Mouse (Mus musculus) thymus, postnatal 25 days (tissue): Measurements from ENCODE around the gene Dph5.
A peak's percentile ranks its signal among the peaks of the same experiment; 100 is the strongest.

ENCODE experiments used
- DNase-seq: peaks from one replicate; pipeline ENCODE4 v3.0.0; 2022

The Dph5 gene

GRCm38 (mm10) chr3:115953088-115953487 is 65.5 kb downstream of the Dph5 start:
- no peak for DNase-seq

- DNase-seq, result no peak
These were observed 69.6 kb downstream of the Dph5 start for GRCm38 (mm10) chr3:115957223-115957622.

GRCm38 (mm10) chr3:115961311-115962027 is 73.8 kb downstream of the Dph5 start:
- no peak for DNase-seq

GRCm38 (mm10) chr3:115962028-115962415 is 74.4 kb downstream of the Dph5 start:
- no peak for DNase-seq

GRCm38 (mm10) chr3:115963597-115963996 is 76.0 kb downstream of the Dph5 start:
- DNase-seq, result no peak

GRCm38 (mm10) chr3:115964071-115964470 is 76.4 kb downstream of the Dph5 start:
- no peak for DNase-seq

GRCm38 (mm10) chr3:115968745-115969530 is 81.3 kb downstream of the Dph5 start:
- DNase-seq, result no peak

- no peak for DNase-seq
These were observed 83.6 kb downstream of the Dph5 start for GRCm38 (mm10) chr3:115971045-115971785.

- peak; percentile 18 for DNase-seq
These were observed 84.4 kb downstream of the Dph5 start for GRCm38 (mm10) chr3:115971891-115972646.

- DNase-seq, result peak; percentile 32
These were observed 86.6 kb downstream of the Dph5 start for GRCm38 (mm10) chr3:115974228-115974627.

GRCm38 (mm10) chr3:115974995-115975394 is 87.4 kb downstream of the Dph5 start:
- no peak for DNase-seq

- no peak for DNase-seq
These were observed 91.4 kb downstream of the Dph5 start for GRCm38 (mm10) chr3:115979000-115979399.

- DNase-seq, result no peak
These were observed 95.6 kb downstream of the Dph5 start for GRCm38 (mm10) chr3:115983217-115983616.
